Mouse (Mus musculus) urinary bladder, postnatal 4 days (tissue): ENCODE data around the gene Nol4l.
A peak's percentile ranks its signal among the peaks of the same experiment; 100 is the strongest.
"Not testable (repeated sequence)": the region's sequence is repeated elsewhere in the genome, so short reads cannot be mapped to it uniquely, and the experiment has no call there.

Source experiments
- DNase-seq, 2 experiments: peaks; one replicate each; pipeline ENCODE4 v3.0.0; 2021 to 2022; ENCODE audit warnings: low spot score in 2 of 2

Gene Nol4l

GRCm38 (mm10) chr2:153512416-153513323, 17.1 kb downstream of the Nol4l start:
- no peak for DNase-seq

- DNase-seq, result no peak
Measured at GRCm38 (mm10) chr2:153511562-153511961, 18.2 kb downstream of the Nol4l start.

- no peak for DNase-seq
Measured at GRCm38 (mm10) chr2:153510136-153510535, 19.6 kb downstream of the Nol4l start.

- DNase-seq, result no peak
Measured at GRCm38 (mm10) chr2:153509211-153510029, 20.4 kb downstream of the Nol4l start.

- DNase-seq, result no peak
Measured at GRCm38 (mm10) chr2:153508405-153508804, 21.4 kb downstream of the Nol4l start.

GRCm38 (mm10) chr2:153507969-153508368, 21.8 kb downstream of the Nol4l start:
- DNase-seq, result no peak

GRCm38 (mm10) chr2:153506385-153506784, 23.4 kb downstream of the Nol4l start:
- no peak for DNase-seq

GRCm38 (mm10) chr2:153499154-153499553, 30.6 kb downstream of the Nol4l start:
- no peak for DNase-seq

- no peak for DNase-seq
Measured at GRCm38 (mm10) chr2:153496898-153497297, 32.9 kb downstream of the Nol4l start.

- DNase-seq, result no peak
Measured at GRCm38 (mm10) chr2:153496301-153496700, 33.5 kb downstream of the Nol4l start.

GRCm38 (mm10) chr2:153495818-153496217, 34.0 kb downstream of the Nol4l start:
- peak in 1 of 2 experiments; percentile 57 for DNase-seq

- not testable (repeated sequence) for DNase-seq
Measured at GRCm38 (mm10) chr2:153495391-153495790, 34.4 kb downstream of the Nol4l start.

GRCm38 (mm10) chr2:153494293-153494811, 35.4 kb downstream of the Nol4l start:
- peak in 1 of 2 experiments; percentile 46 for DNase-seq

- DNase-seq, result peak in 1 of 2 experiments; percentile 45
Measured at GRCm38 (mm10) chr2:153493781-153494292, 35.9 kb downstream of the Nol4l start.

- no peak for DNase-seq
Measured at GRCm38 (mm10) chr2:153493393-153493731, 36.4 kb downstream of the Nol4l start.

GRCm38 (mm10) chr2:153492573-153493392, 37.0 kb downstream of the Nol4l start, which contains the start of gene 4930404H24Rik:
4930404H24Rik (plus strand) TSS chr2:153492790.
- peak in 1 of 2 experiments; percentile 65 for DNase-seq

- DNase-seq, result no peak
Measured at GRCm38 (mm10) chr2:153492179-153492517, 37.6 kb downstream of the Nol4l start.

- no peak for DNase-seq
Measured at GRCm38 (mm10) chr2:153491512-153492178, 38.1 kb downstream of the Nol4l start.

- DNase-seq, result no peak
Measured at GRCm38 (mm10) chr2:153490940-153491339, 38.8 kb downstream of the Nol4l start.

- DNase-seq, result no peak
Measured at GRCm38 (mm10) chr2:153490116-153490515, 39.7 kb downstream of the Nol4l start.

GRCm38 (mm10) chr2:153484071-153484470, 45.7 kb downstream of the Nol4l start:
- DNase-seq, result no peak
